Mouse (Mus musculus): Measurements from ENCODE around the gene Zswim2.
"Not testable (repeated sequence)": the region's sequence is repeated elsewhere in the genome, so short reads cannot be mapped to it uniquely, and the experiment has no call there.

Gene Zswim2

GRCm38 (mm10) chr2:83940931-83941361, at the start of gene Zswim2:
Gene Zswim2, minus strand, starts transcription at chr2:83941228.
- DNase-seq: peak; percentile 88

- not testable (repeated sequence) for DNase-seq
These were observed 49.2 kb upstream of the Zswim2 start, which contains the start of gene Gm13691 for GRCm38 (mm10) chr2:83990253-83990652. Gene Gm13691, plus strand, starts transcription at chr2:83990553.

GRCm38 (mm10) chr2:83984443-83984842, 43.4 kb upstream of the Zswim2 start, which contains the start of gene Gm13697:
Gene Gm13697, plus strand, starts transcription at chr2:83984743.
- DNase-seq: not testable (repeated sequence)

- not testable (repeated sequence) for DNase-seq
These were observed 37.6 kb upstream of the Zswim2 start, which contains the start of gene Gm13694 for GRCm38 (mm10) chr2:83978633-83979032. Gene Gm13694, plus strand, starts transcription at chr2:83978933.

- DNase-seq: not testable (repeated sequence)
These were observed 31.8 kb upstream of the Zswim2 start, which contains the start of gene Gm13696 for GRCm38 (mm10) chr2:83972823-83973222. Gene Gm13696, plus strand, starts transcription at chr2:83973123.

GRCm38 (mm10) chr2:83967013-83967412, 26.0 kb upstream of the Zswim2 start, which contains the start of gene Gm13695:
Gene Gm13695, plus strand, starts transcription at chr2:83967313.
- DNase-seq: not testable (repeated sequence)

GRCm38 (mm10) chr2:83961203-83961602, 20.2 kb upstream of the Zswim2 start, which contains the start of gene Gm13693:
Gene Gm13693, plus strand, starts transcription at chr2:83961503.
- DNase-seq: not testable (repeated sequence)

- not testable (repeated sequence) for DNase-seq
These were observed 14.4 kb upstream of the Zswim2 start, which contains the start of gene Gm13698 for GRCm38 (mm10) chr2:83955393-83955792. Gene Gm13698, plus strand, starts transcription at chr2:83955693.

GRCm38 (mm10) chr2:83941792-83942191, 764 bp upstream of the Zswim2 start:
- DNase-seq: no peak

GRCm38 (mm10) chr2:83941378-83941777, 350 bp upstream of the Zswim2 start:
- no peak for DNase-seq

- DNase-seq: no peak
These were observed 11.4 kb downstream of the Zswim2 start for GRCm38 (mm10) chr2:83929478-83930088.

- DNase-seq: no peak
These were observed 39.0 kb downstream of the Zswim2 start for GRCm38 (mm10) chr2:83901896-83902540.

- no peak for DNase-seq
These were observed 47.3 kb downstream of the Zswim2 start for GRCm38 (mm10) chr2:83893701-83894100.

GRCm38 (mm10) chr2:83883850-83884420, 57.1 kb downstream of the Zswim2 start:
- DNase-seq: no peak

All from embryo, embryonic 11 days (tissue).